Mouse (Mus musculus) ES-E14 (cell line): ENCODE data around the gene Slc4a1. TPM values are rescaled to one million over a fixed set of nuclear protein-coding genes. Genes with fewer than 3 reads are reported as not detected.
"Not testable (repeated sequence)": the region's sequence is repeated elsewhere in the genome, so short reads cannot be mapped to it uniquely, and the experiment has no call there.

Experiments
- DNase-seq: peaks from one replicate; pipeline ENCODE4 v3.0.0-alpha.2; 2013; ENCODE audit warnings: low read depth, low spot score
- H3K27ac ChIP-seq: 2 replicates; pipeline ENCODE4 v1.5.1; 2012; ENCODE audit warnings: low read depth, mild to moderate bottlenecking, low read length, moderate library complexity, mixed read lengths; ENCODE audit not compliant: poor library complexity, insufficient read depth, severe bottlenecking
- H3K36me3 ChIP-seq: 2 replicates; pipeline ENCODE4 v1.6.1; 2012; ENCODE audit warnings: mild to moderate bottlenecking, low read length, moderate library complexity, mixed read lengths; ENCODE audit not compliant: control insufficient read depth, poor library complexity, insufficient read depth, severe bottlenecking
- H3K4me1 ChIP-seq, 2 experiments: fragments of 150-350 bp in 1 of 2; sonication (generic) in 1 of 2; 2 replicates each; pipeline ENCODE4 v1.6.1; 2012; ENCODE audit warnings: low read length in 2 of 2, mild to moderate bottlenecking in 1 of 2, mixed read lengths in 1 of 2; ENCODE audit not compliant: control insufficient read depth in 2 of 2, insufficient read depth in 2 of 2, poor library complexity in 1 of 2
- H3K4me3 ChIP-seq, 2 experiments: fragments of 150-350 bp in 1 of 2; sonication (generic) in 1 of 2; 2 replicates each; pipeline ENCODE4 v1.5.1; 2012; ENCODE audit warnings: low read length in 2 of 2, low read depth in 1 of 2, mild to moderate bottlenecking in 1 of 2, mixed read lengths in 1 of 2; ENCODE audit not compliant: insufficient read depth in 1 of 2, poor library complexity in 1 of 2, severe bottlenecking in 1 of 2
- H3K9ac ChIP-seq: 2 replicates; pipeline ENCODE4 v1.6.1; 2012; ENCODE audit warnings: low read depth, mild to moderate bottlenecking, low read length, mixed read lengths; ENCODE audit not compliant: poor library complexity, insufficient read depth, severe bottlenecking
- H3K9me3 ChIP-seq: fragments of 150-350 bp; sonication (generic); 2 replicates; pipeline ENCODE4 v1.6.1; 2012; ENCODE audit warnings: low read depth, mild to moderate bottlenecking, low read length; ENCODE audit not compliant: control insufficient read depth, insufficient read depth
- CHD2 ChIP-seq: IDR thresholded peaks from 2 replicates; pipeline ENCODE4 v1.6.1; 2014; ENCODE audit warnings: mild to moderate bottlenecking, low read depth, low read length, inconsistent platforms
- HCFC1 ChIP-seq: IDR thresholded peaks from 2 replicates; pipeline ENCODE4 v1.6.1; 2012; ENCODE audit warnings: low read length, inconsistent platforms, borderline replicate concordance; ENCODE audit not compliant: insufficient read depth
- MAFK ChIP-seq: IDR thresholded peaks from 2 replicates; pipeline ENCODE4 v1.6.1; 2014; ENCODE audit warnings: mild to moderate bottlenecking, low read depth, low read length, inconsistent platforms; ENCODE audit not compliant: insufficient read depth
- ZC3H11A ChIP-seq: IDR thresholded peaks from 2 replicates; pipeline ENCODE4 v1.6.1; 2012; ENCODE audit warnings: low read depth, mild to moderate bottlenecking, inconsistent platforms, low read length, borderline replicate concordance
- ZNF384 ChIP-seq: IDR thresholded peaks from 2 replicates; pipeline ENCODE4 v1.6.1; 2012; ENCODE audit warnings: low read depth, low read length, inconsistent platforms
- in situ Hi-C, 2 experiments: fragments of 600-800 bp; cut with MboI; formaldehyde crosslinking; loops; one replicate each; pipeline ENCODE4 v1.15.1; 2025; ENCODE audit warnings: low sequenced_read_pairs in 2 of 2, inconsistent platforms in 1 of 2; ENCODE audit not compliant: unreplicated experiment in 2 of 2
- total RNA-seq: library from RNA; depleted of rRNA; stranded (reverse); fragments of 300-350 nt; gene quantifications from 2 replicates; pipeline ENCODE4 v1.2.3, GENCODE M21; 2012

Slc4a1 gene
- total RNA-seq, 1 experiment, result 0.18 TPM

- H3K9me3 ChIP-seq, result no peaks in the 10 kb centered on the region
- no peak for DNase-seq
- H3K36me3 ChIP-seq, result no peaks in the 10 kb centered on the region
- H3K4me1 ChIP-seq, result peaks cover 0 to 13% of the 10 kb centered on the region in 2 experiments; a peak in 2 of 4 replicates
- no peak overlapping the region for H3K27ac ChIP-seq
- H3K4me3 ChIP-seq, result no peak overlapping the region
- in situ Hi-C loops, result loop anchor here (5.0 kb wide), 2 partner anchors 109 to 119 kb away; no protein-coding TSS in a partner anchor
- TF ChIP-seq ZNF384 (no peak), ZC3H11A (no peak), HCFC1 (no peak), MAFK (no peak), CHD2 (no peak)
- H3K9ac ChIP-seq, result no peak overlapping the region
These were observed 45.1 kb upstream of the Slc4a1 start for GRCm38 (mm10) chr11:102411061-102411460.

- in situ Hi-C loops, result loop anchor here (5.0 kb wide), 2 partner anchors 108 to 118 kb away; no protein-coding TSS in a partner anchor
- H3K27ac ChIP-seq, H3K4me3 ChIP-seq, DNase-seq, H3K9ac ChIP-seq, H3K9me3 ChIP-seq, H3K36me3 ChIP-seq: not testable (repeated sequence)
- peaks cover 0 to 13% of the 10 kb centered on the region in 2 experiments; a peak in 2 of 4 replicates for H3K4me1 ChIP-seq
These were observed 44.3 kb upstream of the Slc4a1 start for GRCm38 (mm10) chr11:102410345-102410744.

- in situ Hi-C loops, result loop anchor here (5.0 kb wide), 2 partner anchors 108 to 118 kb away; no protein-coding TSS in a partner anchor
- Histone ChIP-seq H3K36me3 (peaks cover 11% of the 10 kb centered on the region), H3K27ac (no peak overlapping the region), H3K4me1 (peaks cover 0 to 10% of the 10 kb centered on the region in 2 experiments; a peak in 2 of 4 replicates), H3K9me3 (no peaks in the 10 kb centered on the region), H3K9ac (peak overlapping the region; percentile 46; the same call in 1 of the 2 replicates), H3K4me3 (no peak overlapping the region)
- TF ChIP-seq ZC3H11A (no peak), MAFK (no peak), ZNF384 (no peak), CHD2 (no peak), HCFC1 (no peak)
- no peak for DNase-seq
These were observed 43.9 kb upstream of the Slc4a1 start for GRCm38 (mm10) chr11:102409795-102410330.

GRCm38 (mm10) chr11:102408888-102409794 is 43.1 kb upstream of the Slc4a1 start:
- Histone ChIP-seq H3K9ac (peak overlapping the region; percentile 87), H3K4me1 (peaks cover 0 to 13% of the 10 kb centered on the region in 2 experiments; a peak in 2 of 4 replicates), H3K4me3 (peak overlapping the region; percentile 61 to 70), H3K36me3 (peaks cover 18% of the 10 kb centered on the region), H3K9me3 (no peaks in the 10 kb centered on the region), H3K27ac (peak overlapping the region; percentile 89)
- DNase-seq, result no peak
- TF ChIP-seq CHD2 (no peak), ZC3H11A (no peak), ZNF384 (peak; percentile 50; the same call in 1 of the 2 replicates)
- in situ Hi-C loops, result no loop called here
